Mouse (Mus musculus) layer of hippocampus, adult 9-10 months (tissue): ENCODE results near the gene Smarca4.
"Not testable (repeated sequence)": the region's sequence is repeated elsewhere in the genome, so short reads cannot be mapped to it uniquely, and the experiment has no call there.

Source experiments
- DNase-seq: peaks from one replicate; pipeline ENCODE4 v3.0.0; 2022; ENCODE audit warnings: low spot score

Smarca4 gene

DNA sequence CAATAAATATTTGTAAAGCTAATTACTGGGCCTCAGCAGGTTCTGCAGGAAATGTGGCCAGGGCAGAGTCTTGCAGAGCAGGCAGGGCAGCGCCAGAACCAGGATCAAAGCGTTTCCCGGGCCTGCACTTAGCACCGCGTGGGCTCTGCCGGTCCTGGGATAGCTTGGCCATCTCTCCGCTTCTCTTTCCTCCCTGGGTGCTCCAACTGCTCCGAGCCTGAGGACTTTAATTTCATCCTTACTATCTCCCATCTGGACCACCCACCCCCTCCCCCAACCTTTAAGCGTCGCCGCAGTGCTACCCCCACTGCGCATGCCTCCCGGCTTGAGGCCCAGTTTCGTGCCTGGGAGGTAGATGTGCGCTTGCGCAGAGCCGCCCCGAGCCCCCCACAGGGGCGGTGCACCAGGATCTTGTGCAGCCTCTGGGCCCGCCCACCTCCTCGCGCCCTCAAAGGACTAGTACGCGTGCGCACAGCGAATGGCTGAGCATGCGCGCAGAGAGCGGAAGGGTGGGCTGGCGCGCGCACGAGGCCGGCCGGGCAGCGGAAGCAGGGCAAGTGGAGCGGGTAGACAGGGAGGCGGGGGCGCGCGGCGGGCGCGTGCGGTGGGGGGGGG, at the start of gene Smarca4:
TSS of gene Smarca4 (plus strand) at position 553 of the 615 bp plus-strand sequence.
- peak; percentile 95 for DNase-seq

GRCm38 (mm10) chr9:21566538-21566937, 49.4 kb upstream of the Smarca4 start:
- no peak for DNase-seq

GRCm38 (mm10) chr9:21567051-21567450, 48.9 kb upstream of the Smarca4 start:
- DNase-seq = no peak

DNA sequence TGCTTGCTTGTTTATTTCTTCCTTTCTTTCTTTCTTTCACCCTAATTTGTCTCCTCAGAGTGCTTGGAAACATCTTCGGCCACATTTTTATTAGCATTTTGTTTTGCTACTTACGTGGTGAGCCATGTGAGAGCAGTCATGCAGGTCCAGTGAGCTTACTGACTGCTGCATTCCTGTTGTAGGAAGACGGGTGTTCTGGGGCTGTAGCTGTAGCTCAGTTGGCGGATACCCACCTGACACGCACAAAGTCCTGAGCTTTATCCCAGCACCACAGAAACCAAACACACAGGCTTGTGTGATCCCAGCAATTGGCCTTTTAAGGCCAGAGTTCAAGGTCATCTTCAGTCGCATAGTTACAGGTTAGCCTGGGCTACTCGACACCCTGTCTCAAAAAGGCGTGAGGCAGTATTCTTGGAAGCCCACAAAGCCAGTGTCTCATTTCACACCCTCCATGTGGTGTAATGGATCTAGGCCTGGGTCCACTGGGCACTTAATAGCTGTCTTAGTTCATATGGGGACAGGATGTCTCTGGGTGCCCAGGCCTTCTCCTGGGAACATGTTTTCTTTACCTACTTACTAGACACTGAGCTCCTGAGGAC, 47.2 kb upstream of the Smarca4 start:
- DNase-seq = no peak

GRCm38 (mm10) chr9:21574012-21574801, 41.8 kb upstream of the Smarca4 start:
- DNase-seq = no peak

DNA sequence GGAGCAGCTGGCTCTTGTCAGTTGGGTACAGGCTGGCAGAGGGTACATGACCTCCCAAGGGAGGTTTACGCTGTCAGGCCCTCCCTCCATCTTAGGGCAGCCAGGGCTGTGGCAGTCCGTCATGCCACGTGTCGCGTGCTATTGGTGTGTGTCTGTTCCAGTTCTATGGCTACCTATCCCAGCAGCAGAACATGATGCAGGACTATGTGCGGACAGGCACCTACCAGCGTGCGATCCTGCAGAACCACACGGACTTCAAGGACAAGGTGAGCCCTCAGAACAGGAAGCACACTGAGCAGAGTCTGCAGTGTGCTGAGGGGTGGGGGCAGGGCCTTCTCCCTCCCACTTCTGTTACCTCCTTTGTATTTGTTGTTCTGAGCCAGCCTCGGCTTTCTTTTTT, 40.7 kb upstream of the Smarca4 start:
- no peak for DNase-seq

GRCm38 (mm10) chr9:21576286-21576685, 39.7 kb upstream of the Smarca4 start:
- DNase-seq = no peak

DNA sequence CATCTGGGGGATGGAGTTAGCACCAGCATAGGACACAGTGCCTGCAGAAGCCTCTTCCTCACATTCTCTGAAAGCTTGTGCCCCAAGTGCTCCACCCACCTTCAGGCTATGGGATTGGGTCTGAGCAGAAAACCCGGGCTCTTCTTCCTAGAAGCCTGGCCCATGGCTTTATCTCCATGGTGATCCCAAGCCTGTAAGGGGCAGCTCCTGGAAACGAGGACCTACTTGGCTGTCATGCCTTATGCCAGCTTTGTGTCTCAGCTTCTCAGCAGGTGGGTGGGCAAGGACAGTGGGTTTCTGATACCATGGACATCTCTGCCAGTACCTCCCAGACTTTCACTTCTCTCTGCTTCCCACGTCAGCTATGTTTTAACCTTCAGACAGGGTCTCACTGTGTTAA, 37.7 kb upstream of the Smarca4 start:
- DNase-seq = no peak

DNA sequence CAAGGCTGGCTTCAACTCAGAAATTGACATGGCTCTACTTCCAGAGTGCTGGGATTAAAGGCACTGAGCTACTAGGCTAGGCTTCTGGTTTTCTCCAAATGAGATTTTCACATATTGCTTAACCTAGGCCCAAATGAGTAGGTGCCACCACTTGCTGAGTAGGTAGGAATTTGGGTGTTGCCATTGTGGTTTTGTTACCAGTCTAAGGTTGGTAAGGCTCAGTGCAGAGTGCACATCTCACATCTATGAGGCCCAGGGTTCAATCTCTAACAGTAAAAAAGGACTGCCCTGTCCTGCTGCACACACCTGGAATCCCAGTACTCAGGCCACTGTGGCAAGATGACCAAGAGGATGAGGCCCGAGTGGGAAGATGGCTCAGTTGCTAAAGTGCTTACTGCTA, 30.6 kb upstream of the Smarca4 start:
- DNase-seq = no peak

DNA sequence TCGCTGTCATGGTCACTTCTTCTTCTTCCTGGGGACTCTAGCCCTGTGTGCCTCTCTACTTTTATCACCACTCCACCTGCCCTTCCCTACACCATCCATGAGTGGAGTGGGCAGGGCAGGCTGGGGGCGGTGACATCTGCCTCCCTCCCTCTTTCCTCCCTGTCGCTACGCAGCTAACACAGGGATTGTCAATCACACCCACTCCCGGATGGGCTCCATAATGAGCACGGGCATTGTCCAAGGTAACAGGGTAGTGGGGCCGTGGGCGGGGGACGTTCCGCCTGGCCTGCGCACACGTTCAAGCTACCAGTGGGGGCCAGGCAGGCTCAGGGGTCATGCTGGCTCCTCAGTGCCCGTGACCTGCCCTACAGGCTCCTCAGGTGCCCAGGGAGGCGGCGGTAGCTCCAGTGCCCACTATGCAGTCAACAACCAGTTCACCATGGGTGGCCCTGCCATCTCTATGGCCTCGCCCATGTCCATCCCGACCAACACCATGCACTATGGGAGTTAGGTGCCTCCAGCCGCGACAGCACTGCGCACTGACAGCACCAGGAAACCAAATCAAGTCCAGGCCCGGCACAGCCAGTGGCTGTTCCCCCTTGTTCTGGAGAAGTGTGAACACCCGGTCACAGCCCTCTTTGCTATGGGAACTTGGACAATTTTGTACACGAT, 28.2 kb upstream of the Smarca4 start:
- no peak for DNase-seq

- no peak for DNase-seq
Measured at GRCm38 (mm10) chr9:21588350-21588749, 27.6 kb upstream of the Smarca4 start.

- DNase-seq = no peak
Measured at GRCm38 (mm10) chr9:21589538-21589937, 26.4 kb upstream of the Smarca4 start.

DNA sequence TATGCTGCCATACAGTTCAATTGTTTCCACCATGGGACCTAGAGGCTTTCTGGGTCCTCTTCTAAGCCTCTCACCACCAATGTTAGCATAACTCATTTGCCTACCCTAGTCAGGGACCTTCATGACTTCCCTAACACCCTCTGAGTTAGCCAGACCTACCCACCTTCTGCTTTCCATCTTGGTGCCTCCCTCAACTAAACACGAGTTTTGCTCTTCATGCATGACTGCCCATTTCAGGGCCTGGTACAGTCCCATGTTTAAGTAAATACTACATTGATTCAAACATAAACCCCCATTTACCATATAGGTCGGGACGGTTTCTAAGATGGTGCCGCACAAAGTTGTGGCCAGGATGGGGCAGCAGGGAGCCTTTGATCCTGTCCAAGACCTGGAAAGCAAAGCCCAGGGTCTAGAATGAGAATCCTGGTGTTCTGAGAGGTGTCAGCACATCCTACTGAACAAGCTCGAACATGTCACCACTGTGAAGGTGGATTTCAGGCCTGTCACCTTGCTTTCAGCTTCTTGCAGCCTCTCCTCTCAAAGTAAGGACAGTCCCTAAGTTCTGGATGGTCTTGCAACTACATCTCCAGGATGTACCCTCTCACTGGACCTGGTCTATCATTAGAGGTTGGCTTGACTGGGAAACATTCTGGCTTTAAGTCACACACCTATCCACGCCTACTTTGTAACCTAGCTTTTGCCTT, 24.7 kb upstream of the Smarca4 start:
- DNase-seq = no peak

- no peak for DNase-seq
Measured at GRCm38 (mm10) chr9:21591831-21592702, 23.9 kb upstream of the Smarca4 start.

- peak; percentile 94 for DNase-seq
Measured at GRCm38 (mm10) chr9:21592703-21593121, 23.3 kb upstream of the Smarca4 start, which contains the start of the genes Timm29 and Yipf2. Timm29 (plus strand) TSS chr9:21592722. Yipf2 (minus strand) TSS chr9:21592828.

GRCm38 (mm10) chr9:21593122-21593721, 22.7 kb upstream of the Smarca4 start:
- DNase-seq = no peak

DNA sequence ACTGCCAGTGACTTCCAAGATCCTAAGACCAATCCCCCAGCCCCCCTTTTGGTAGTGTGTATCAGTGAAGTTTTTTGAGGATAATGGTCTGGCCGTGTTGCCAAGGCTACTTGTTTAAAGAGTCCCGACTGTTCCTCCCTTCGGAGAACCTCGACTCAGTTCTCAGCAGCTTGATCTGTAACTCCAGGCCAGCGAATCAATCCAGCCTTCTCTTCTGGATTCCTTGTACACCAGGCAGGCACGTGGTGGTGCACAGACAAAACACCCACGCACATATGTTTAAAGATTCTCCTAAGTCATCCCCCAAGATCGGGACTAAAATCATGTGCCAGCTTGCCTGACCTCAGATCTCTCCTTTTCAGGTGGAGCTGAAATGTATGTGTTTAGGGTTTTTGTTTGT, 21.6 kb upstream of the Smarca4 start:
- DNase-seq = not testable (repeated sequence)

DNA sequence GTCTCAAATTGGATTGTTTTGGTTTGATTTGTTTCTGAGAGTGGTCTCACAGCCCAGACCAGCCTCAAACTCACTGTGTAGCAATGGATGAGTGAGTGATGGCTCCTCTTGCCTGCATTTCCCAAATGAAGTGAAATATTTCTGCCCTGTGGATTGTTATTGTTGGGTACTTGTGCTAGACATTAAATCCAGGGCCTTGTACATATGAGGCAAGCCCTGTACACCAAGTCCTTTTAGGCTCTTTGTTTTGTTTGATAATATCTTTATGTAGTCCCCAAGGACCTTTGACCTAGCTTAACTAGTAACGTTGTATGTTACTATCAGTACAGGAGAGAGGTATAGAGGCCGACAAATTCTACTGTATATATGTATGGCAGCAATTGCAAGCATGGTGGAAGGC, 21.1 kb upstream of the Smarca4 start:
- no peak for DNase-seq

- no peak for DNase-seq
Measured at GRCm38 (mm10) chr9:21598198-21598597, 17.8 kb upstream of the Smarca4 start.

DNA sequence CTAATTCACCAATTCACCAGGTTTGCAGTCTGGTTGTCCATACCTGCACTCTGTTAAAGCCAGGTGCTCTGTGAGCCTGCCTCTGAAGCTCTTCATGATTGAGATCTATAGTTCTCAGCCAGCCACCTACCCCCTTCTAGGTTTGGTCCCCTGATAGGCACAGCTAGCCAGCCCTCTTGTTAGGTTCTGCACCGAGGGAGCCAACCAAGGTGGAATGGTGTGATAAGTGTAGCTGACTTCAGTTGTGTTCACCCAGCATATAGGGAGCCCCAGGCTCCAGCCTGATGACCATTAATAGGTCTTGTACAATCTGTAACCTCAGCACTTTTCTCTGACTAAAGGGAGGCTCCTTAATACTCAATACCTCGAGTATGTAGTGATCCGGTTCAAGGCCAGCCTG, 15.8 kb upstream of the Smarca4 start:
- DNase-seq = no peak

- no peak for DNase-seq
Measured at GRCm38 (mm10) chr9:21601073-21601472, 14.9 kb upstream of the Smarca4 start.
